9 mouse cellular contexts compared by ENCODE assay signal in genomic region chr6:31190628-31191373, GRCm38 (mm10).
DNase-seq lines count a peak whose midpoint lies in the region; ATAC-seq lines count a peak whose summit lies in the region.
"Had no signal": no experiment of that assay in that cellular context is flagged by ENCODE, and none has a peak within 500 bp of the region (broad histone marks: within the 10 kb centered on the region; RNA-seq: fewer than 3 reads in every experiment).

No protein-coding gene starts in this region.

- ATAC-seq in heart, embryonic 11.5 days (replicated peaks; ENCODE audit: insufficient number of reproducible peaks, low FRiP score, low TSS enrichment) = no peak
- ATAC-seq in inflammation-experienced regulatory T-cells, adult 6 months = peak; percentile 35

- no peak overlapping the region for H3K4me3 ChIP-seq in heart, embryonic 11.5 days (ENCODE audit: low read depth, low read length)
- H3K4me3 ChIP-seq: limb, embryonic 13.5 days had no signal

- no peak overlapping the region for H3K4me2 ChIP-seq in heart, embryonic 11.5 days
- H3K4me2 ChIP-seq: limb, embryonic 13.5 days had no signal

- peak; percentile 62 for DNase-seq in heart, adult 8-10 months (ENCODE audit: low spot score)
- DNase-seq in thymus, postnatal 0 days (ENCODE audit: low spot score) = peak; percentile 82
- no peak for DNase-seq in thymus, postnatal 36 days
- DNase-seq in adrenal gland, postnatal 14 days = no peak
- no peak for DNase-seq in frontal cortex, postnatal 10 days (ENCODE audit: low spot score in 2 of 2)
- no peak for DNase-seq in layer of hippocampus, adult 8-10 months (ENCODE audit: low spot score in 2 of 2)

- 45% methylated on average over 5 of the region's 5 CpGs for WGBS in heart, embryonic 11.5 days (ENCODE audit: insufficient replicate concordance)

- H3K9ac ChIP-seq in heart, embryonic 11.5 days (ENCODE audit: low read depth, low read length) = no peak overlapping the region
- H3K9ac ChIP-seq: limb, embryonic 13.5 days had no signal

- no peak overlapping the region for H3K27ac ChIP-seq in heart, embryonic 11.5 days (ENCODE audit: low read depth, low read length)
- H3K27ac ChIP-seq: limb, embryonic 13.5 days had no signal

- peaks cover 12% of the 10 kb centered on the region for H3K4me1 ChIP-seq in heart, embryonic 11.5 days (ENCODE audit: control insufficient read depth, insufficient read depth, low read length)
- H3K4me1 ChIP-seq: limb, embryonic 13.5 days had no signal

- H3K36me3 ChIP-seq in heart, embryonic 11.5 days (ENCODE audit: control insufficient read depth, insufficient read depth, low read length) = no peaks in the 10 kb centered on the region
- H3K36me3 ChIP-seq: limb, embryonic 13.5 days had no signal

- H3K27me3 ChIP-seq in heart, embryonic 11.5 days (ENCODE audit: control insufficient read depth, insufficient read depth, low read length) = no peaks in the 10 kb centered on the region
- H3K27me3 ChIP-seq: limb, embryonic 13.5 days had no signal

- no peaks in the 10 kb centered on the region for H3K9me3 ChIP-seq in heart, embryonic 11.5 days (replicated peaks; ENCODE audit: control insufficient read depth, low read length)
- H3K9me3 ChIP-seq: limb, embryonic 13.5 days had no signal

Comparison
In these comparisons a context has a peak if more than half of its experiments do, and no peak if none do; other contexts are left out.
1. DNase-seq: peak in heart, adult 8-10 months (single experiment) and thymus, postnatal 0 days (single experiment); none in thymus, postnatal 36 days (0 of 2), adrenal gland, postnatal 14 days (single experiment), frontal cortex, postnatal 10 days (0 of 2) and layer of hippocampus, adult 8-10 months (0 of 2).